Mouse (Mus musculus) brain, embryonic 14.5 days (tissue): ENCODE measurements around the gene Sypl2.

Source experiments
- CTCF ChIP-seq: fragments of 200-500 bp; IDR thresholded peaks from 2 replicates; pipeline ENCODE4 v1.5.1; 2012; ENCODE audit warnings: inconsistent platforms, mild to moderate bottlenecking, moderate library complexity, borderline replicate concordance; ENCODE audit not compliant: insufficient read depth, insufficient read length; ENCODE audit errors: extremely low read depth
- POLR2A ChIP-seq: fragments of 200-500 bp; IDR thresholded peaks from 2 replicates; pipeline ENCODE4 v1.6.1; 2012; ENCODE audit warnings: mild to moderate bottlenecking, inconsistent platforms, borderline replicate concordance; ENCODE audit not compliant: poor library complexity, insufficient read depth, insufficient read length, severe bottlenecking; ENCODE audit errors: extremely low read depth

DNA sequence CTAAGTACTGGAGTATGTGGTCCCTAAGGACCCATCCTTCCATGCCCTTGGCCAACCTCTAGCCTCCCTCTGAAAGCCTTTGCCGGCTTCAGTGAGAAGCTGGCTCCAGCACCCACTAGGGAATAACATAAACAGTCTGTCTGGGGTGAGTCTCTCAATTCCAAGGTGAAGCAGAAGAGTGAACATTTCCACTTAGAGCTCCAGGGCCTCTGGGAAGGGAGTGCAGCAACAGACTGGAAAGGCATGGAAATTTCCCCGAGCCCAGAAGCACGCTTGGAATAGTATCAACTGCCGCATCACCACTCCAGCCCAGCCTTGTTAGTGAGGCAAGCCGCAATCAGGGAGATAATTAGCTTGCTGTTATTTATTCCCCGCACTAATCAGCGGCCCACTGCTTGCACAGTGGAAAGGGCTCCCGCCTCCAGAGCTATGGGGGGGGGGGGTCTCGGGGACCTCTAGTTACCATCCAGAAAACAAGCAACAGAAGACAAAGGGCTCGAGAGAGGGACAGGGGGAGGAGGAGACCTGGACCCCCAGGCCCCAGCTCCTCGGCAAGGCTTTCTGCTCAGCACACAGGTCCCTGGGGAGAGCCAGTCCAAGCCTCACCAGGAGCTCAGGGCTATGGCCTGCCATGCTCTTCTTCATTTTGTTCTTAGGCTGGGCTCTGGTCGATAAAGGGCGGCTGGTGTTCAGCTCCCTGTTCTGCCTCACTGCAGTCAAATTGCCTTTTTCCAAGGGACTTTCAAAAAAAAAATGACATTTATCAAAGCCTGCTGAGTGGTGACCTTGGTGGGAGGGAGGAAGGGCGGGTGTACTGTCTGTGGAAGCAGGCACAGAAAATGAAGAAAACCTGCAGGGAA, 51.5 kb downstream of the Sypl2 start:
- no peak for TF ChIP-seq CTCF
- TF ChIP-seq POLR2A = no peak
